Mouse (Mus musculus): ENCODE measurements at regions not wholly inside any gene's neighbourhood (a gene's known extent, or its start where the extent isn't known, plus 50 kb on each side); places are given as distances from the start of the nearest gene placed in this dataset.
"Not testable (repeated sequence)": the region's sequence is repeated elsewhere in the genome, so short reads cannot be mapped to it uniquely, and the experiment has no call there.

GRCm38 (mm10) chr3:134330943-134331342 is 94.7 kb downstream of the Cxxc4 start:
- Histone ChIP-seq H3K27me3 (no peaks in the 10 kb centered on the region), H3K4me2 (peak overlapping the region; percentile 42), H3K36me3 (no peaks in the 10 kb centered on the region), H3K27ac (no peak overlapping the region), H3K9me3 (no peaks in the 10 kb centered on the region), H3K9ac (no peak overlapping the region), H3K4me1 (no peaks in the 10 kb centered on the region), H3K4me3 (no peak overlapping the region)
- no peak for ATAC-seq (ENCODE audit: borderline replicate concordance, extremely low read depth, low FRiP score, low TSS enrichment)
- 45% methylated on average over 11 of the region's 11 CpGs for WGBS

GRCm38 (mm10) chr3:134331499-134332153 is 95.3 kb downstream of the Cxxc4 start:
- no peaks in the 10 kb centered on the region for H3K9me3 ChIP-seq
- H3K4me1 ChIP-seq = no peaks in the 10 kb centered on the region
- peak overlapping the region; percentile 42 for H3K4me2 ChIP-seq
- 38% methylated on average over 16 of the region's 16 CpGs for WGBS
- H3K27ac ChIP-seq = no peak overlapping the region
- no peaks in the 10 kb centered on the region for H3K27me3 ChIP-seq
- no peak for ATAC-seq (ENCODE audit: borderline replicate concordance, extremely low read depth, low FRiP score, low TSS enrichment)
- H3K4me3 ChIP-seq = no peak overlapping the region
- H3K36me3 ChIP-seq = no peaks in the 10 kb centered on the region
- H3K9ac ChIP-seq = no peak overlapping the region

DNA sequence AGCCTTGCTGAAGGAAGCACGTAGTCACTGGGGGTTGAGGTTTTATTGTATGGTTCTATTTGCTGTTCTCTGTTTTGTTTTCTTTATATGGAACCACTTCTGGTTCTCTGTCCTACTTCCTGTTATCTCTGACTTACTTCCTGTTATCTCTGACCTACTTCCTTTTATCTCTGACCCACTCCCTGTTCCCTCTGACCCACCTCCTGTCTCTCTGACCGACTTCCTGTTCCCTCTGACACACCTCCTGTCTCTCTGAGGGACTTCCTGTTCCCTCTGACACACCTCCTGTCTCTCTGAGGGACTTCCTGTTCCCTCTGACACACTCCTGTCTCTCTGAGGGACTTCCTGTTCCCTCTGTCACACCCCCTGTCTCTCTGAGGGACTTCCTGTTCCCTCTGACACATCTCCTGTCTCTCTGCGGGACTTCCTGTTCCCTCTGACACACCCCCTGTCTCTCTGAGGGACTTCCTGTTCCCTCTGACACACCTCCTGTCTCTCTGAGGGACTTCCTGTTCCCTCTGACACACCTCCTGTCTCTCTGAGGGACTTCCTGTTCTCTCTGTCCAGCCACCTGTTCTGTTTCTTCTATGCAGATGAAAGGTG is 102.9 kb downstream of the Cxxc4 start:
- not testable (repeated sequence) for H3K9me3 ChIP-seq; ATAC-seq (ENCODE audit: borderline replicate concordance, extremely low read depth, low FRiP score, low TSS enrichment); H3K9ac ChIP-seq; H3K4me2 ChIP-seq; H3K27ac ChIP-seq; H3K4me1 ChIP-seq; H3K27me3 ChIP-seq; H3K4me3 ChIP-seq; H3K36me3 ChIP-seq
- WGBS = 78% methylated on average over 3 of the region's 3 CpGs

DNA sequence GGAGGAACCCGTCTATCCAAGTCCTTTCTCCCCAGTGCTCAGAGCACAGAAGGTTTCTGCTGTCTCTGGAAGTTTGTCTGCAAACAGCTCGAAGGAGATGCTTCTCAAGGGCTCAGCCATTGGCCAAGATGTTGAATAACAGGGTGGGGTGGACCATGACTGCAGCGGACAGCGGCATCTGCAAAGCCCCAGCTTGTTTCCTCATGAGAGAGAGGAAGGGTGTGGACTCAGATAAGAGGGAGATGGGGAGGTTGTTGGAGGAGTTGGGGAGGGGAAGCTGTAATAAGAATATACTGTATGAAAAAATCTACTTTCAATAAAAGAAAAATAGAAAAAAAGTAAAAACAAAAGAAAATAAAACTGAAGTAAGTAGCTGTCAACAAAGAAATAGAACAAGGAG is 129.7 kb downstream of the Cxxc4 start:
- Histone ChIP-seq H3K4me1 (no peaks in the 10 kb centered on the region), H3K4me3 (no peak overlapping the region), H3K27me3 (no peaks in the 10 kb centered on the region), H3K27ac (no peak overlapping the region), H3K36me3 (no peaks in the 10 kb centered on the region), H3K9me3 (no peaks in the 10 kb centered on the region), H3K4me2 (no peak overlapping the region), H3K9ac (no peak overlapping the region)
- 64% methylated on average over 4 of the region's 4 CpGs for WGBS
- no peak for ATAC-seq (ENCODE audit: borderline replicate concordance, extremely low read depth, low FRiP score, low TSS enrichment)

DNA sequence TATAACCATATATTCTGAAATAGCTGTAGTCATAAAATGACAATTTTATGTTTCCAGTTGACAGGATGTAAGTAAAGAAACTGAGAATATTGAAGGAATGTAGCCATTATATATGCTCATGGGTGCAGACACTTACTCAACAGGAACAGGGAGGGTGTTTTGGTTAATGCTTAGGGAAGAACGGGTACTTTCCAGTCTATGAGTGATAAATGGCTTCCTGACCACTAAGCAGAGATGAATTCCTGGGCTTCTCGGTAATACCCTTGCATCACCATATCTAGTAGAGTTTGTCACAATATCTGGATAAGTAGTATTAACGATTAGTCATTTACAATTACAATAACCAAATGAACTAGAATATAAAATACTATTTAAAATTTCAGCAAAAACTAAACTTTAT is 130.5 kb downstream of the Cxxc4 start:
- no peaks in the 10 kb centered on the region for H3K4me1 ChIP-seq
- H3K36me3 ChIP-seq = no peaks in the 10 kb centered on the region
- H3K9ac ChIP-seq = no peak overlapping the region
- WGBS = 52% methylated on average over 3 of the region's 3 CpGs
- no peak overlapping the region for H3K4me2 ChIP-seq
- no peaks in the 10 kb centered on the region for H3K27me3 ChIP-seq
- ATAC-seq (ENCODE audit: borderline replicate concordance, extremely low read depth, low FRiP score, low TSS enrichment) = no peak
- no peak overlapping the region for H3K27ac ChIP-seq
- H3K4me3 ChIP-seq = no peak overlapping the region
- no peaks in the 10 kb centered on the region for H3K9me3 ChIP-seq

- Histone ChIP-seq H3K4me2 (no peak overlapping the region), H3K27me3 (no peaks in the 10 kb centered on the region), H3K4me3 (no peak overlapping the region), H3K27ac (no peak overlapping the region), H3K36me3 (no peaks in the 10 kb centered on the region), H3K9ac (no peak overlapping the region), H3K4me1 (no peaks in the 10 kb centered on the region), H3K9me3 (no peaks in the 10 kb centered on the region)
- ATAC-seq (ENCODE audit: borderline replicate concordance, extremely low read depth, low FRiP score, low TSS enrichment) = no peak
Measured at GRCm38 (mm10) chr3:134368591-134368990, 132.3 kb downstream of the Cxxc4 start.

GRCm38 (mm10) chr3:134369126-134369525 is 132.8 kb downstream of the Cxxc4 start:
- WGBS = 64% methylated on average over 4 of the region's 4 CpGs
- Histone ChIP-seq H3K27me3 (no peaks in the 10 kb centered on the region), H3K9me3 (no peaks in the 10 kb centered on the region), H3K27ac (no peak overlapping the region), H3K4me1 (no peaks in the 10 kb centered on the region), H3K36me3 (no peaks in the 10 kb centered on the region), H3K9ac (no peak overlapping the region), H3K4me3 (no peak overlapping the region), H3K4me2 (no peak overlapping the region)
- no peak for ATAC-seq (ENCODE audit: borderline replicate concordance, extremely low read depth, low FRiP score, low TSS enrichment)

DNA sequence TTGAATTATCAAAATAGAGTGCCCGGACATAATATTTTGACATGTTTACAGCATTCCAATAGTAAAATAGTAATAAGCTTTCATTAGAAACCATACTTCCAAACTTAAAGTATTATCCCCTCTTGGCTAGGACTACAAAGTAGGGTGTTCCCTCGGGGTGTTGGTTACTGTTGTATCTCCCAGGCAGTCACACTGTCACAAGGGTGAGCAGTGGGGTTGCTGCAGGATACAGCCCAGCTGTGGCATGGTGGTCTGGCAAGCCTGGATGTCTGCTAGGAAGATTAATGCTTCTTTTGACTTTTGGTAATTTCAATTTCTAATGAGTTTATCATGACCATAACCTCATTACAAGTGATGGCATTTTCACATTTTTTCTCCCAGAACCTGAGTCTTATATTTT is 143.3 kb downstream of the Cxxc4 start:
- 34% methylated on average over 2 of the region's 2 CpGs for WGBS

DNA sequence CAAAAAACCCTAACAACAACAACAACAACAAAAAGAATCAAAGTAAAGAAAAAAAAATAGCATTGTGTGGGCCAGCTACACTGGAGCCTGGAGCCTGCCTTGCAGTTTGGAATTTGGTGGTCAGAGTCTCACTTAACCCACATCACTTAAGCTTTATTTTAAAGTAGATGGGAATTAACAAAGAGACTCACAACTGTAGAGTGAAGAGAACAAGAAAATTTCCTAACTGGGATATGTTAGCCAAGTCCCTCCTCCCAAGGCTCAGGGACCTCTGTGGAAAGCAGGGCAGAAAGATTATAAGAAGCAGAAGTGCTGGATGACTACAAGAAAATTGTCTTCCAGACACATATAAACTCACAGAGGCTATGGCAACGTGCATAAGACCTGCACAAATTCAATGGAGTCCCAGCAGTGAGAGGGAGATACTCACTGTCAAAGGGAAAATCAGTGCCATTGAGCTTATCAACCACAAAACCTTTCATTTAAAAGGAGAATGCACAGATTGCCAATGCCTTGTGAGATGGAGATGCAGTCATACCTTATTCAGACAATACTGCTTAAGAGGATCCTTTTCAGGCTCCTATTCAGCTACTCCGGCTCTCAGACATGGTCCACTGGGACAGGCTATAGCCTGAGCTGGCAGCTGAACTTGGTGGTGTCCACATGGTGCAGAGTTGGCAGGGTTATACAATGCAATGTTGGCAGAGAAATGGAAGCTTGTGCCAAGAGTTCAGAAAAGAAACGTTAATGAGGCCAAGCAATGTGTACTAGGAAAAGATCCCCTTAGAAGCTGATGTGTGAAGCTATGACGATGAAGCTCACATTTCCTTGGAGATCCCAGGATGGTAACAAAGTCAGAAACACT is 154.4 kb downstream of the Cxxc4 start:
- no peaks in the 10 kb centered on the region for H3K4me1 ChIP-seq
- no peak overlapping the region for H3K4me3 ChIP-seq
- H3K36me3 ChIP-seq = no peaks in the 10 kb centered on the region
- ATAC-seq (ENCODE audit: borderline replicate concordance, extremely low read depth, low FRiP score, low TSS enrichment) = no peak
- no peaks in the 10 kb centered on the region for H3K27me3 ChIP-seq
- H3K27ac ChIP-seq = no peak overlapping the region
- WGBS = 64% methylated on average over 4 of the region's 4 CpGs
- no peak overlapping the region for H3K4me2 ChIP-seq
- no peak overlapping the region for H3K9ac ChIP-seq
- H3K9me3 ChIP-seq = no peaks in the 10 kb centered on the region

More for the DNA sequence above, 143.3 kb downstream of the Cxxc4 start:
- Histone ChIP-seq H3K4me1 (no peaks in the 10 kb centered on the region), H3K4me2 (no peak overlapping the region), H3K4me3 (no peak overlapping the region), H3K9me3 (no peaks in the 10 kb centered on the region), H3K27ac (no peak overlapping the region), H3K9ac (no peak overlapping the region), H3K27me3 (no peaks in the 10 kb centered on the region), H3K36me3 (no peaks in the 10 kb centered on the region)
- ATAC-seq (ENCODE audit: borderline replicate concordance, extremely low read depth, low FRiP score, low TSS enrichment) = peak; percentile 64; the same call in 1 of the 2 replicates

DNA sequence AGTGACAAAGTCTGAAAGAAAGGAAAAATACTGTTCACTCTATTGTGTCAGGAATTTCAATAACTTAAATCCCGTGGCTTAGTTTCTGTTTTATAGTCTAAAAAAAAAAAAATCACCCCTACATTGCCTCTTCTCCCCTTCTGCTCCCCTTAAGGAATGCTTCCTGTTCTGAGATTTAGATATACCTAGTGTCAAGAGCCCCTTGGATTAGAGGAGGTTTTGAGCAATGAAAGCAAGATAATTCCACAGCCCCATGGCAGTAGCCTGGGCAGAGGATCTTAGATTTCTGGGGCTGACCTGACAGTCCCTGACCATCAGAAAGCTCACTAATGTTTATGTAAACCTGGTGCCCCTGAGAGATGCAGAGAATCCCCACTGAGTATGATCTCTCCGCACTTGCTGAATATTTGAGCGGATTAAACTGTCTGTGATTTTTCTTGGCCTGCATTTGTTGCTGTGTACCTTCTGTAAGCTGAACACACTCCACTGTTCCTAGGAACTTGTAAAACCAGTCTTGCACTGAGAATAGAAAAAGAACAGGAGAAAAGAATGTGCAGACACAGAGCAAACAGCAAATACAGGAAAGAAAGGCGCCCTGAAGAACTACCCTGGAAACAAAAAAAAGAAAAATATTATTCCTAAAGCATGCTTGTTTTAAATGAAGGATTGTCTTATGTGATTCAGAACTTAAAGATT is 164.3 kb downstream of the Cxxc4 start:
- no peaks in the 10 kb centered on the region for H3K4me1 ChIP-seq
- 33% methylated on average over 4 of the region's 4 CpGs for WGBS
- no peaks in the 10 kb centered on the region for H3K27me3 ChIP-seq
- peak; percentile 69; the same call in 1 of the 2 replicates for ATAC-seq (ENCODE audit: borderline replicate concordance, extremely low read depth, low FRiP score, low TSS enrichment)
- H3K4me2 ChIP-seq = peak overlapping the region; percentile 11; the same call in 1 of the 2 replicates
- H3K36me3 ChIP-seq = no peaks in the 10 kb centered on the region
- peak overlapping the region; percentile 78 for H3K27ac ChIP-seq
- H3K9ac ChIP-seq = no peak overlapping the region
- H3K4me3 ChIP-seq = no peak overlapping the region
- H3K9me3 ChIP-seq = no peaks in the 10 kb centered on the region

GRCm38 (mm10) chr3:134415606-134416328 is 179.5 kb downstream of the Cxxc4 start:
- Histone ChIP-seq H3K36me3 (no peaks in the 10 kb centered on the region), H3K4me2 (no peak overlapping the region), H3K4me1 (no peaks in the 10 kb centered on the region), H3K9me3 (no peaks in the 10 kb centered on the region), H3K4me3 (no peak overlapping the region), H3K27me3 (no peaks in the 10 kb centered on the region), H3K27ac (no peak overlapping the region), H3K9ac (no peak overlapping the region)
- no peak for ATAC-seq (ENCODE audit: borderline replicate concordance, extremely low read depth, low FRiP score, low TSS enrichment)
- WGBS = 46% methylated on average over 17 of the region's 17 CpGs
